Mouse (Mus musculus) midbrain, embryonic 16.5 days (tissue): ENCODE measurements around the gene Junb. TPM values are rescaled to one million over a fixed set of nuclear protein-coding genes. Genes with fewer than 3 reads are reported as not detected.

Experiments
- ATAC-seq: fragments of 200-750 bp; cut with Nextera tagmentation; 2 replicates; pipeline ENCODE4 v1.8.0; 2017; ENCODE audit warnings: moderate TSS enrichment
- H3K27ac ChIP-seq: fragments of 300-500 bp; sonication (generic); 2 replicates; pipeline ENCODE4 v1.5.1; 2014; ENCODE audit warnings: mild to moderate bottlenecking, low read length, mixed read lengths
- H3K27me3 ChIP-seq: fragments of 300-500 bp; sonication (generic); 2 replicates; pipeline ENCODE4 v1.6.1; 2014; ENCODE audit warnings: low read depth, low read length, mixed read lengths; ENCODE audit not compliant: control insufficient read depth, insufficient read depth
- H3K36me3 ChIP-seq: fragments of 300-500 bp; sonication (generic); 2 replicates; pipeline ENCODE4 v1.6.1; 2014; ENCODE audit warnings: mild to moderate bottlenecking, low read length, moderate library complexity, mixed read lengths; ENCODE audit not compliant: control insufficient read depth, insufficient read depth
- H3K4me1 ChIP-seq: fragments of 300-500 bp; sonication (generic); 2 replicates; pipeline ENCODE4 v1.6.1; 2014; ENCODE audit warnings: mild to moderate bottlenecking, low read length, mixed read lengths; ENCODE audit not compliant: control insufficient read depth, insufficient read depth
- H3K4me2 ChIP-seq: fragments of 300-500 bp; sonication (generic); 2 replicates; pipeline ENCODE4 v1.6.1; 2014; ENCODE audit warnings: mild to moderate bottlenecking, low read length, mixed read lengths
- H3K4me3 ChIP-seq: fragments of 300-500 bp; sonication (generic); 2 replicates; pipeline ENCODE4 v1.5.1; 2014; ENCODE audit warnings: low read depth, mild to moderate bottlenecking, low read length, moderate library complexity, mixed read lengths
- H3K9ac ChIP-seq: fragments of 300-500 bp; sonication (generic); 2 replicates; pipeline ENCODE4 v1.6.1; 2014; ENCODE audit warnings: low read depth, low read length, mixed read lengths
- H3K9me3 ChIP-seq: fragments of 300-500 bp; sonication (generic); replicated peaks from 2 replicates; pipeline ENCODE4 v1.6.1; 2014; ENCODE audit warnings: mild to moderate bottlenecking, low read length, mixed read lengths; ENCODE audit not compliant: control insufficient read depth, poor library complexity, severe bottlenecking
- WGBS: fragments of 180-500 bp; shearing (Covaris S2); extraction: QIAGEN DNeasy Blood & Tissue Kit; methylation state at CpG from one replicate; pipeline ENCODE4 v1.1.7; 2014; 5-methylcytosine and 5-hydroxymethylcytosine counted together
- polyA plus RNA-seq: library from polyadenylated mRNA; unstranded; fragments of >200 nt; fragmentation: Nextera tagmentation; extraction: Ambion mirVana; gene quantifications from 2 replicates; pipeline ENCODE4 v1.2.1, GENCODE M21; 2015

The Junb gene
- polyA plus RNA-seq, result 5.3 TPM in 2 replicates

- Histone ChIP-seq H3K4me1 (peaks cover 58% of the 10 kb centered on the region), H3K27me3 (0 out of 2 replicates have a peak, but pooled peaks cover 3% of the 10 kb centered on the region), H3K4me3 (peak within 1 kb of the TSS; percentile 59), H3K9ac (peak within 1 kb of the TSS; percentile 69), H3K9me3 (no peaks in the 10 kb centered on the region), H3K27ac (0 out of 2 replicates have a peak within 1 kb of the TSS, but pooled peaks have one; percentile 28), H3K4me2 (peak within 1 kb of the TSS; percentile 100), H3K36me3 (peaks cover 7% of the 10 kb centered on the region)
- WGBS, result under 1% methylated on average over 62 of the region's 63 CpGs
- peak; percentile 53 for ATAC-seq
Measured at GRCm38 (mm10) chr8:84978248-84978940, at the start of gene Junb. Junb (minus strand) TSS chr8:84978718.

- peaks cover 18% of the 10 kb centered on the region for H3K36me3 ChIP-seq
- H3K27me3 ChIP-seq, result no peaks in the 10 kb centered on the region
- H3K4me2 ChIP-seq, result peak overlapping the region; percentile 75
- H3K4me1 ChIP-seq, result peaks cover 34% of the 10 kb centered on the region
- H3K27ac ChIP-seq, result peak overlapping the region; percentile 12; the same call in 1 of the 2 replicates
- no peaks in the 10 kb centered on the region for H3K9me3 ChIP-seq
- ATAC-seq, result no peak
- peak overlapping the region; percentile 99 for H3K9ac ChIP-seq
- WGBS, result 15% methylated on average over 2 of the region's 2 CpGs
- peak overlapping the region; percentile 95 for H3K4me3 ChIP-seq
Measured at GRCm38 (mm10) chr8:85027922-85028321, 49.4 kb upstream of the Junb start.

GRCm38 (mm10) chr8:85027516-85027855 is 49.0 kb upstream of the Junb start:
- H3K36me3 ChIP-seq, result peaks cover 13% of the 10 kb centered on the region
- no peaks in the 10 kb centered on the region for H3K9me3 ChIP-seq
- peaks cover 34% of the 10 kb centered on the region for H3K4me1 ChIP-seq
- no peaks in the 10 kb centered on the region for H3K27me3 ChIP-seq
- peak overlapping the region; percentile 75 for H3K4me2 ChIP-seq
- ATAC-seq, result no peak
- WGBS, result 2% methylated on average over 13 of the region's 13 CpGs
- H3K4me3 ChIP-seq, result peak overlapping the region; percentile 95
- H3K27ac ChIP-seq, result peak overlapping the region; percentile 92
- H3K9ac ChIP-seq, result peak overlapping the region; percentile 99

GRCm38 (mm10) chr8:85026670-85027515 is 48.4 kb upstream of the Junb start, which contains the start of gene Trir:
Trir (plus strand) TSS chr8:85026823.
- peak within 1 kb of the TSS; percentile 95 for H3K4me3 ChIP-seq
- peaks cover 13% of the 10 kb centered on the region for H3K36me3 ChIP-seq
- H3K4me2 ChIP-seq, result peak within 1 kb of the TSS; percentile 75
- peak; percentile 71 for ATAC-seq
- peaks cover 34% of the 10 kb centered on the region for H3K4me1 ChIP-seq
- peak within 1 kb of the TSS; percentile 99 for H3K9ac ChIP-seq
- under 1% methylated on average over 61 of the region's 75 CpGs for WGBS
- H3K27me3 ChIP-seq, result no peaks in the 10 kb centered on the region
- no peaks in the 10 kb centered on the region for H3K9me3 ChIP-seq
- peak within 1 kb of the TSS; percentile 92 for H3K27ac ChIP-seq

- H3K27me3 ChIP-seq, result no peaks in the 10 kb centered on the region
- H3K4me3 ChIP-seq, result peak within 1 kb of the TSS; percentile 95
- ATAC-seq, result peak; percentile 89
- H3K9me3 ChIP-seq, result no peaks in the 10 kb centered on the region
- H3K27ac ChIP-seq, result peak within 1 kb of the TSS; percentile 75
- H3K4me1 ChIP-seq, result peaks cover 34% of the 10 kb centered on the region
- WGBS, result 6% methylated on average over 30 of the region's 30 CpGs
- peaks cover 9% of the 10 kb centered on the region for H3K36me3 ChIP-seq
- H3K4me2 ChIP-seq, result peak within 1 kb of the TSS; percentile 60
- H3K9ac ChIP-seq, result peak within 1 kb of the TSS; percentile 72
Measured at GRCm38 (mm10) chr8:85025098-85025932, 46.8 kb upstream of the Junb start, which contains the start of gene Asna1. Asna1 (minus strand) TSS chr8:85025281.

- Histone ChIP-seq H3K27me3 (no peaks in the 10 kb centered on the region), H3K9me3 (no peaks in the 10 kb centered on the region), H3K4me3 (no peak overlapping the region), H3K4me2 (peak overlapping the region; percentile 60), H3K27ac (no peak overlapping the region), H3K9ac (no peak overlapping the region), H3K36me3 (peaks cover 5% of the 10 kb centered on the region; the same call in 1 of the 2 replicates), H3K4me1 (peaks cover 29% of the 10 kb centered on the region)
- 98% methylated on average over 3 of the region's 3 CpGs for WGBS
- no peak for ATAC-seq
Measured at GRCm38 (mm10) chr8:85023846-85024245, 45.3 kb upstream of the Junb start.

- no peak overlapping the region for H3K9ac ChIP-seq
- H3K27me3 ChIP-seq, result no peaks in the 10 kb centered on the region
- ATAC-seq, result no peak
- 97% methylated on average over 3 of the region's 3 CpGs for WGBS
- H3K9me3 ChIP-seq, result no peaks in the 10 kb centered on the region
- H3K4me3 ChIP-seq, result no peak overlapping the region
- H3K36me3 ChIP-seq, result peaks cover 11% of the 10 kb centered on the region
- no peak overlapping the region for H3K4me2 ChIP-seq
- peaks cover 17% of the 10 kb centered on the region for H3K4me1 ChIP-seq
- H3K27ac ChIP-seq, result no peak overlapping the region
Measured at GRCm38 (mm10) chr8:85021514-85022055, 43.1 kb upstream of the Junb start.

- Histone ChIP-seq H3K36me3 (peaks cover 11% of the 10 kb centered on the region), H3K27ac (no peak overlapping the region), H3K4me2 (no peak overlapping the region), H3K9me3 (no peaks in the 10 kb centered on the region), H3K27me3 (peaks cover 11% of the 10 kb centered on the region), H3K9ac (no peak overlapping the region), H3K4me3 (no peak overlapping the region), H3K4me1 (no peaks in the 10 kb centered on the region)
- ATAC-seq, result no peak
- 14% methylated on average over 5 of the region's 5 CpGs for WGBS
Measured at GRCm38 (mm10) chr8:85017209-85017608, 38.7 kb upstream of the Junb start.
